ENCODE assay signal across 18 mouse cellular contexts in genomic region chr2:60145742-60146141, GRCm38 (mm10).
DNase-seq lines count a peak whose midpoint lies in the region; ATAC-seq lines count a peak whose summit lies in the region.
"Had no signal": no experiment of that assay in that cellular context is flagged by ENCODE, and none has a peak within 500 bp of the region (broad histone marks: within the 10 kb centered on the region; RNA-seq: fewer than 3 reads in every experiment).

No protein-coding gene starts in this region.

- no peak overlapping the region for H3K27ac ChIP-seq in kidney, embryonic 14.5 days (ENCODE audit: low read depth, low read length)
- no peak overlapping the region for H3K27ac ChIP-seq in midbrain, embryonic 16.5 days (ENCODE audit: low read length)
- H3K27ac ChIP-seq: limb, embryonic 12.5 days; midbrain, embryonic 12.5 days; neural tube, embryonic 12.5 days; stomach, postnatal 0 days had no signal

- no peaks in the 10 kb centered on the region for H3K36me3 ChIP-seq in kidney, embryonic 14.5 days (ENCODE audit: control insufficient read depth, insufficient read depth, low read length)
- no peaks in the 10 kb centered on the region for H3K36me3 ChIP-seq in midbrain, embryonic 16.5 days (ENCODE audit: control insufficient read depth, insufficient read depth, low read length)
- H3K36me3 ChIP-seq: limb, embryonic 12.5 days; midbrain, embryonic 12.5 days; neural tube, embryonic 12.5 days had no signal

- H3K9ac ChIP-seq in kidney, embryonic 14.5 days (ENCODE audit: low read depth, low read length) = no peak overlapping the region
- H3K9ac ChIP-seq in midbrain, embryonic 16.5 days (ENCODE audit: low read depth, low read length) = no peak overlapping the region
- H3K9ac ChIP-seq: limb, embryonic 12.5 days; midbrain, embryonic 12.5 days; neural tube, embryonic 12.5 days had no signal

- H3K27me3 ChIP-seq in kidney, embryonic 14.5 days (ENCODE audit: control insufficient read depth, insufficient read depth, low read length) = no peaks in the 10 kb centered on the region
- no peaks in the 10 kb centered on the region for H3K27me3 ChIP-seq in midbrain, embryonic 16.5 days (ENCODE audit: control insufficient read depth, insufficient read depth, low read depth, low read length)
- H3K27me3 ChIP-seq: limb, embryonic 12.5 days; midbrain, embryonic 12.5 days; neural tube, embryonic 12.5 days had no signal

- no peaks in the 10 kb centered on the region for H3K9me3 ChIP-seq in kidney, embryonic 14.5 days (ENCODE audit: control insufficient read depth, low read length)
- H3K9me3 ChIP-seq in midbrain, embryonic 16.5 days (replicated peaks; ENCODE audit: control insufficient read depth, low read length, poor library complexity, severe bottlenecking) = no peaks in the 10 kb centered on the region
- H3K9me3 ChIP-seq: limb, embryonic 12.5 days; midbrain, embryonic 12.5 days; neural tube, embryonic 12.5 days had no signal

- ATAC-seq in kidney, embryonic 14.5 days (ENCODE audit: low FRiP score, low TSS enrichment) = no peak
- ATAC-seq in midbrain, embryonic 16.5 days = no peak

- peak; percentile 75 for DNase-seq in heart, adult 11 months
- DNase-seq in heart, adult 8-10 months (ENCODE audit: low spot score) = no peak
- peak; percentile 24 to 33 for DNase-seq in kidney, postnatal 4 days
- DNase-seq in retina, postnatal 1 day = peak; percentile 32
- DNase-seq in retina, embryonic 14.5 days (ENCODE audit: low spot score) = no peak
- DNase-seq in lung, postnatal 14 days = peak; percentile 44
- DNase-seq: cerebellum, adult 8-10 months; embryo, embryonic 11 days; gastrocnemius, postnatal 10 days; layer of hippocampus, adult 9-11 months; spleen, adult 18-20 months; thymus, postnatal 4 days had no signal

- H3K4me3 ChIP-seq in kidney, embryonic 14.5 days (ENCODE audit: low read length) = no peak overlapping the region
- H3K4me3 ChIP-seq in midbrain, embryonic 16.5 days (ENCODE audit: low read depth, low read length) = no peak overlapping the region
- H3K4me3 ChIP-seq: limb, embryonic 12.5 days; midbrain, embryonic 12.5 days; neural tube, embryonic 12.5 days had no signal

- no peak overlapping the region for H3K4me2 ChIP-seq in kidney, embryonic 14.5 days (replicated peaks; ENCODE audit: low read depth, low read length)
- no peak overlapping the region for H3K4me2 ChIP-seq in midbrain, embryonic 16.5 days (ENCODE audit: low read length)
- H3K4me2 ChIP-seq: limb, embryonic 12.5 days; midbrain, embryonic 12.5 days; neural tube, embryonic 12.5 days had no signal

- no peaks in the 10 kb centered on the region for H3K4me1 ChIP-seq in kidney, embryonic 14.5 days (ENCODE audit: control insufficient read depth, insufficient read depth, low read length)
- no peaks in the 10 kb centered on the region for H3K4me1 ChIP-seq in midbrain, embryonic 16.5 days (ENCODE audit: control insufficient read depth, insufficient read depth, low read length)

- WGBS in kidney, embryonic 14.5 days = 73% methylated on average over 6 of the region's 6 CpGs
- WGBS in midbrain, embryonic 16.5 days = 37% methylated on average over 6 of the region's 6 CpGs

Comparison
In these comparisons a context has a peak if more than half of its experiments do, and no peak if none do; other contexts are left out.
1. DNase-seq: peak in heart, adult 11 months (single experiment), kidney, postnatal 4 days (2 of 2), retina, postnatal 1 day (single experiment) and lung, postnatal 14 days (single experiment); none in heart, adult 8-10 months (single experiment) and retina, embryonic 14.5 days (single experiment).